Mouse (Mus musculus): ENCODE measurements at regions not wholly inside any gene's neighbourhood (a gene's known extent, or its start where the extent isn't known, plus 50 kb on each side); places are given as distances from the start of the nearest gene placed in this dataset.

DNA sequence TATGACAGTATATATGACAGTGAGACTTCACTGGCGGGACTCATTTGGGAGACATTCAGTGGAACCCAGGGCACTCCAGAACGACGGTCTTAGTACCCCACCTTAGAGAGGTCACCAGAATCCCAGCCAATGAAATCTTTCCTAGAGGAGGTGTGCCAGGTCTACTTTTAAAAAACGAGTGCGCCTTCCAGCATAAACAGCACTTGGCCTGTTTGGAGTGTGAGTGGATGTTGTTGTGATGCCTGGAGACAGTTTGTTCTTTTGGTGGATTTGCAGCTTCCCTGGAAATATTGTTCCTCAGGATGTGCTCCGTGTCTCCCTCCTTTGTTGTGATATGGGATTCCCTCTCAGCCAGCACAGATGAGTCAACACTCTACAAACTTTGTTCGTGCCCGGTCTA lies 219.9 kb downstream of the Zfp36l1 start:
- no peak overlapping the region for H3K4me3 ChIP-seq (ENCODE audit: insufficient read depth in 1 of 2, low read depth in 1 of 2, low read length in 2 of 2, poor library complexity in 1 of 2, severe bottlenecking in 1 of 2)
- peaks cover 8 to 14% of the 10 kb centered on the region in 2 experiments; a peak in 3 of 4 replicates for H3K4me1 ChIP-seq (ENCODE audit: control insufficient read depth in 2 of 2, insufficient read depth in 2 of 2, low read length in 2 of 2, poor library complexity in 1 of 2)
- no peak for DNase-seq (ENCODE audit: low read depth, low spot score)
- no peaks in the 10 kb centered on the region for H3K9me3 ChIP-seq (ENCODE audit: control insufficient read depth, insufficient read depth, low read depth, low read length)
- H3K27ac ChIP-seq (ENCODE audit: insufficient read depth, low read depth, low read length, poor library complexity, severe bottlenecking), result no peak overlapping the region
- no peak for TF ChIP-seq ZC3H11A (IDR thresholded peaks at IDR 0.05; ENCODE audit: borderline replicate concordance, low read depth, low read length)
- no peak for TF ChIP-seq CHD2 (IDR thresholded peaks at IDR 0.05; ENCODE audit: low read depth, low read length)
- no peak for TF ChIP-seq MAFK (IDR thresholded peaks at IDR 0.05; ENCODE audit: insufficient read depth, low read depth, low read length)
- no peak for TF ChIP-seq HCFC1 (IDR thresholded peaks at IDR 0.05; ENCODE audit: borderline replicate concordance, insufficient read depth, low read length)
- no peak for TF ChIP-seq ZNF384 (IDR thresholded peaks at IDR 0.05; ENCODE audit: low read depth, low read length)
- in situ Hi-C loops (cut with MboI; ENCODE audit: low sequenced_read_pairs in 2 of 2, unreplicated experiment in 2 of 2), result no loop called here
- no peak overlapping the region for H3K9ac ChIP-seq (ENCODE audit: insufficient read depth, low read depth, low read length, poor library complexity, severe bottlenecking)
- no peaks in the 10 kb centered on the region for H3K36me3 ChIP-seq (ENCODE audit: control insufficient read depth, insufficient read depth, low read length, poor library complexity, severe bottlenecking)

- Histone ChIP-seq H3K27ac (ENCODE audit: insufficient read depth, low read depth, low read length, poor library complexity, severe bottlenecking) (no peak overlapping the region), H3K9me3 (ENCODE audit: control insufficient read depth, insufficient read depth, low read depth, low read length) (no peaks in the 10 kb centered on the region), H3K9ac (ENCODE audit: insufficient read depth, low read depth, low read length, poor library complexity, severe bottlenecking) (no peak overlapping the region), H3K4me1 (ENCODE audit: control insufficient read depth in 2 of 2, insufficient read depth in 2 of 2, low read length in 2 of 2, poor library complexity in 1 of 2) (peaks cover 8 to 14% of the 10 kb centered on the region in 2 experiments; a peak in 3 of 4 replicates), H3K4me3 (ENCODE audit: insufficient read depth in 1 of 2, low read depth in 1 of 2, low read length in 2 of 2, poor library complexity in 1 of 2, severe bottlenecking in 1 of 2) (no peak overlapping the region), H3K36me3 (ENCODE audit: control insufficient read depth, insufficient read depth, low read length, poor library complexity, severe bottlenecking) (no peaks in the 10 kb centered on the region)
- in situ Hi-C loops (cut with MboI; ENCODE audit: low sequenced_read_pairs in 2 of 2, unreplicated experiment in 2 of 2), result no loop called here
- DNase-seq (ENCODE audit: low read depth, low spot score), result no peak
- TF ChIP-seq CHD2 (IDR thresholded peaks at IDR 0.05; ENCODE audit: low read depth, low read length), result no peak
- TF ChIP-seq ZC3H11A (IDR thresholded peaks at IDR 0.05; ENCODE audit: borderline replicate concordance, low read depth, low read length), result no peak
- TF ChIP-seq ZNF384 (IDR thresholded peaks at IDR 0.05; ENCODE audit: low read depth, low read length), result no peak
- TF ChIP-seq HCFC1 (IDR thresholded peaks at IDR 0.05; ENCODE audit: borderline replicate concordance, insufficient read depth, low read length), result no peak
- no peak for TF ChIP-seq MAFK (IDR thresholded peaks at IDR 0.05; ENCODE audit: insufficient read depth, low read depth, low read length)
Observed at GRCm38 (mm10) chr12:79891942-79892341, 220.9 kb downstream of the Zfp36l1 start.

DNA sequence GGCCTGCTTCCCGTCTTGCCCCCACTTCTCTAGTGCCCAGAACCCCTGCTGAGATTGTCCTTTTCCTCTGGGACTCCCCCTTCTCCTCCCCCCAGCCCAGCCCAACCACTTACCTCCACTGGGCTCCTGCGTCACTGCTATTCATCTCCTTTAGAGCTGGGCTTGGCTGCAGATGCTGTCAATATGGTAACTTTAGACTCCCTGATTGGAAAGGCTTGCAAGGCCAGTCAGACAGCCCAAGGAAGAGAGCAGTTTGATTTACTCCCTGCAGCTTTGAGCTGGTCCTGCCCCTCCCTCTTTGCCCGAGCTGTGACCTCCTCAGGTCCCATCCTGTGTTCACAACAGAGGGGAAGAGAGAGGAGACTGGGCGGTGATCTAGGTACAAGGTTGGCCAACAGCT lies 221.9 kb downstream of the Zfp36l1 start:
- Histone ChIP-seq H3K4me3 (ENCODE audit: insufficient read depth in 1 of 2, low read depth in 1 of 2, low read length in 2 of 2, poor library complexity in 1 of 2, severe bottlenecking in 1 of 2) (no peak overlapping the region), H3K36me3 (ENCODE audit: control insufficient read depth, insufficient read depth, low read length, poor library complexity, severe bottlenecking) (no peaks in the 10 kb centered on the region), H3K4me1 (ENCODE audit: control insufficient read depth in 2 of 2, insufficient read depth in 2 of 2, low read length in 2 of 2, poor library complexity in 1 of 2) (peaks cover 5 to 10% of the 10 kb centered on the region in 2 experiments; a peak in 3 of 4 replicates), H3K9me3 (ENCODE audit: control insufficient read depth, insufficient read depth, low read depth, low read length) (no peaks in the 10 kb centered on the region), H3K9ac (ENCODE audit: insufficient read depth, low read depth, low read length, poor library complexity, severe bottlenecking) (no peak overlapping the region), H3K27ac (ENCODE audit: insufficient read depth, low read depth, low read length, poor library complexity, severe bottlenecking) (no peak overlapping the region)
- in situ Hi-C loops (cut with MboI; ENCODE audit: low sequenced_read_pairs in 2 of 2, unreplicated experiment in 2 of 2), result no loop called here
- no peak for DNase-seq (ENCODE audit: low read depth, low spot score)
- TF ChIP-seq ZNF384 (IDR thresholded peaks at IDR 0.05; ENCODE audit: low read depth, low read length), result no peak
- no peak for TF ChIP-seq HCFC1 (IDR thresholded peaks at IDR 0.05; ENCODE audit: borderline replicate concordance, insufficient read depth, low read length)
- no peak for TF ChIP-seq MAFK (IDR thresholded peaks at IDR 0.05; ENCODE audit: insufficient read depth, low read depth, low read length)
- no peak for TF ChIP-seq CHD2 (IDR thresholded peaks at IDR 0.05; ENCODE audit: low read depth, low read length)
- TF ChIP-seq ZC3H11A (IDR thresholded peaks at IDR 0.05; ENCODE audit: borderline replicate concordance, low read depth, low read length), result no peak

GRCm38 (mm10) chr12:79890291-79890690 lies 222.5 kb downstream of the Zfp36l1 start:
- Histone ChIP-seq H3K4me3 (ENCODE audit: insufficient read depth in 1 of 2, low read depth in 1 of 2, low read length in 2 of 2, poor library complexity in 1 of 2, severe bottlenecking in 1 of 2) (no peak overlapping the region), H3K9ac (ENCODE audit: insufficient read depth, low read depth, low read length, poor library complexity, severe bottlenecking) (no peak overlapping the region), H3K9me3 (ENCODE audit: control insufficient read depth, insufficient read depth, low read depth, low read length) (no peaks in the 10 kb centered on the region), H3K36me3 (ENCODE audit: control insufficient read depth, insufficient read depth, low read length, poor library complexity, severe bottlenecking) (no peaks in the 10 kb centered on the region), H3K27ac (ENCODE audit: insufficient read depth, low read depth, low read length, poor library complexity, severe bottlenecking) (no peak overlapping the region), H3K4me1 (ENCODE audit: control insufficient read depth in 2 of 2, insufficient read depth in 2 of 2, low read length in 2 of 2, poor library complexity in 1 of 2) (peaks cover 2 to 10% of the 10 kb centered on the region in 2 experiments; a peak in 3 of 4 replicates)
- in situ Hi-C loops (cut with MboI; ENCODE audit: low sequenced_read_pairs in 2 of 2, unreplicated experiment in 2 of 2), result no loop called here
- no peak for TF ChIP-seq CHD2 (IDR thresholded peaks at IDR 0.05; ENCODE audit: low read depth, low read length)
- TF ChIP-seq HCFC1 (IDR thresholded peaks at IDR 0.05; ENCODE audit: borderline replicate concordance, insufficient read depth, low read length), result no peak
- no peak for TF ChIP-seq MAFK (IDR thresholded peaks at IDR 0.05; ENCODE audit: insufficient read depth, low read depth, low read length)
- no peak for DNase-seq (ENCODE audit: low read depth, low spot score)

GRCm38 (mm10) chr12:79888812-79889211 lies 224.0 kb downstream of the Zfp36l1 start:
- Histone ChIP-seq H3K9ac (ENCODE audit: insufficient read depth, low read depth, low read length, poor library complexity, severe bottlenecking) (no peak overlapping the region), H3K27ac (ENCODE audit: insufficient read depth, low read depth, low read length, poor library complexity, severe bottlenecking) (no peak overlapping the region)
- TF ChIP-seq MAFK (IDR thresholded peaks at IDR 0.05; ENCODE audit: insufficient read depth, low read depth, low read length), result no peak
- no peak for TF ChIP-seq ZNF384 (IDR thresholded peaks at IDR 0.05; ENCODE audit: low read depth, low read length)
- no peak for TF ChIP-seq HCFC1 (IDR thresholded peaks at IDR 0.05; ENCODE audit: borderline replicate concordance, insufficient read depth, low read length)
- no peak for TF ChIP-seq CHD2 (IDR thresholded peaks at IDR 0.05; ENCODE audit: low read depth, low read length)
- TF ChIP-seq ZC3H11A (IDR thresholded peaks at IDR 0.05; ENCODE audit: borderline replicate concordance, low read depth, low read length), result no peak

More at GRCm38 (mm10) chr12:79888812-79889211, 224.0 kb downstream of the Zfp36l1 start:
- Histone ChIP-seq H3K9me3 (ENCODE audit: control insufficient read depth, insufficient read depth, low read depth, low read length) (no peaks in the 10 kb centered on the region), H3K4me3 (ENCODE audit: insufficient read depth in 1 of 2, low read depth in 1 of 2, low read length in 2 of 2, poor library complexity in 1 of 2, severe bottlenecking in 1 of 2) (no peak overlapping the region), H3K36me3 (ENCODE audit: control insufficient read depth, insufficient read depth, low read length, poor library complexity, severe bottlenecking) (no peaks in the 10 kb centered on the region), H3K4me1 (ENCODE audit: control insufficient read depth in 2 of 2, insufficient read depth in 2 of 2, low read length in 2 of 2, poor library complexity in 1 of 2) (peaks cover 2 to 6% of the 10 kb centered on the region in 2 experiments; a peak in 1 of 4 replicates)
- no peak for DNase-seq (ENCODE audit: low read depth, low spot score)
- in situ Hi-C loops (cut with MboI; ENCODE audit: low sequenced_read_pairs in 2 of 2, unreplicated experiment in 2 of 2), result no loop called here

Data from ES-E14 (cell line).